Mouse (Mus musculus): Measurements from ENCODE around the gene Hnrnpr. TPM values are rescaled to one million over a fixed set of nuclear protein-coding genes. Genes with fewer than 3 reads are reported as not detected.

Hnrnpr gene
- polyA plus RNA-seq, 1 experiment, result 21.0 TPM

- TF ChIP-seq POLR2A (IDR thresholded peaks at IDR 0.05; ENCODE audit: control insufficient read depth, extremely low read depth, insufficient read depth, low read length, poor library complexity) (no peak), CTCF (IDR thresholded peaks at IDR 0.05; ENCODE audit: borderline replicate concordance, control insufficient read depth, extremely low read depth, insufficient read depth, low read length, poor library complexity) (no peak)
- Histone ChIP-seq H3K36me3 (ENCODE audit: control insufficient read depth, insufficient read depth, low read length) (no peaks in the 10 kb centered on the region), H3K27ac (ENCODE audit: control insufficient read depth, insufficient read depth, low read length) (no peak overlapping the region), H3K27me3 (ENCODE audit: control insufficient read depth, insufficient read depth, low read length) (no peaks in the 10 kb centered on the region), H3K4me3 (ENCODE audit: control insufficient read depth, insufficient read depth, low read length) (no peak overlapping the region), H3K4me1 (replicated peaks; ENCODE audit: control insufficient read depth, insufficient read depth, low read length) (peaks cover 6% of the 10 kb centered on the region)
- no peak for DNase-seq
- WGBS, result 92% methylated on average over 8 of the region's 8 CpGs
Observed at GRCm38 (mm10) chr4:136281097-136281496, 29.6 kb upstream of the Hnrnpr start.

- WGBS, result 85% methylated on average over 9 of the region's 9 CpGs
- no peak overlapping the region for H3K4me3 ChIP-seq (ENCODE audit: control insufficient read depth, insufficient read depth, low read length)
- no peaks in the 10 kb centered on the region for H3K36me3 ChIP-seq (ENCODE audit: control insufficient read depth, insufficient read depth, low read length)
- TF ChIP-seq POLR2A (IDR thresholded peaks at IDR 0.05; ENCODE audit: control insufficient read depth, extremely low read depth, insufficient read depth, low read length, poor library complexity) (no peak), CTCF (IDR thresholded peaks at IDR 0.05; ENCODE audit: borderline replicate concordance, control insufficient read depth, extremely low read depth, insufficient read depth, low read length, poor library complexity) (no peak)
- no peak for DNase-seq
- no peak overlapping the region for H3K27ac ChIP-seq (ENCODE audit: control insufficient read depth, insufficient read depth, low read length)
- peaks cover 7% of the 10 kb centered on the region for H3K4me1 ChIP-seq (replicated peaks; ENCODE audit: control insufficient read depth, insufficient read depth, low read length)
- no peaks in the 10 kb centered on the region for H3K27me3 ChIP-seq (ENCODE audit: control insufficient read depth, insufficient read depth, low read length)
Observed at GRCm38 (mm10) chr4:136281611-136282010, 29.1 kb upstream of the Hnrnpr start.

- no peak for DNase-seq
- Histone ChIP-seq H3K36me3 (ENCODE audit: control insufficient read depth, insufficient read depth, low read length) (no peaks in the 10 kb centered on the region), H3K27ac (ENCODE audit: control insufficient read depth, insufficient read depth, low read length) (no peak overlapping the region), H3K27me3 (ENCODE audit: control insufficient read depth, insufficient read depth, low read length) (no peaks in the 10 kb centered on the region), H3K4me1 (replicated peaks; ENCODE audit: control insufficient read depth, insufficient read depth, low read length) (peaks cover 9% of the 10 kb centered on the region), H3K4me3 (ENCODE audit: control insufficient read depth, insufficient read depth, low read length) (no peak overlapping the region)
- WGBS, result 90% methylated on average over 10 of the region's 10 CpGs
- no peak for TF ChIP-seq POLR2A (IDR thresholded peaks at IDR 0.05; ENCODE audit: control insufficient read depth, extremely low read depth, insufficient read depth, low read length, poor library complexity)
- no peak for TF ChIP-seq CTCF (IDR thresholded peaks at IDR 0.05; ENCODE audit: borderline replicate concordance, control insufficient read depth, extremely low read depth, insufficient read depth, low read length, poor library complexity)
Observed at GRCm38 (mm10) chr4:136282621-136283480, 27.9 kb upstream of the Hnrnpr start.

GRCm38 (mm10) chr4:136283783-136284182 lies 27.0 kb upstream of the Hnrnpr start:
- H3K36me3 ChIP-seq (ENCODE audit: control insufficient read depth, insufficient read depth, low read length), result no peaks in the 10 kb centered on the region
- peaks cover 9% of the 10 kb centered on the region for H3K4me1 ChIP-seq (replicated peaks; ENCODE audit: control insufficient read depth, insufficient read depth, low read length)
- no peak for TF ChIP-seq POLR2A (IDR thresholded peaks at IDR 0.05; ENCODE audit: control insufficient read depth, extremely low read depth, insufficient read depth, low read length, poor library complexity)
- no peak for TF ChIP-seq CTCF (IDR thresholded peaks at IDR 0.05; ENCODE audit: borderline replicate concordance, control insufficient read depth, extremely low read depth, insufficient read depth, low read length, poor library complexity)
- H3K27me3 ChIP-seq (ENCODE audit: control insufficient read depth, insufficient read depth, low read length), result no peaks in the 10 kb centered on the region
- no peak overlapping the region for H3K27ac ChIP-seq (ENCODE audit: control insufficient read depth, insufficient read depth, low read length)
- H3K4me3 ChIP-seq (ENCODE audit: control insufficient read depth, insufficient read depth, low read length), result no peak overlapping the region
- 81% methylated on average over 2 of the region's 2 CpGs for WGBS
- no peak for DNase-seq

GRCm38 (mm10) chr4:136284455-136284854 lies 26.3 kb upstream of the Hnrnpr start, which contains the start of gene Zfp46:
Gene Zfp46 (plus strand): TSS chr4:136284683.
- no peak for DNase-seq
- WGBS, result 83% methylated on average over 5 of the region's 5 CpGs

GRCm38 (mm10) chr4:136284891-136285290 lies 25.9 kb upstream of the Hnrnpr start:
- no peak for TF ChIP-seq CTCF (IDR thresholded peaks at IDR 0.05; ENCODE audit: borderline replicate concordance, control insufficient read depth, extremely low read depth, insufficient read depth, low read length, poor library complexity)
- TF ChIP-seq POLR2A (IDR thresholded peaks at IDR 0.05; ENCODE audit: control insufficient read depth, extremely low read depth, insufficient read depth, low read length, poor library complexity), result no peak
- no peak for DNase-seq
- WGBS, result 54% methylated on average over 6 of the region's 6 CpGs
- peak overlapping the region; percentile 63 for H3K4me3 ChIP-seq (ENCODE audit: control insufficient read depth, insufficient read depth, low read length)
- H3K27ac ChIP-seq (ENCODE audit: control insufficient read depth, insufficient read depth, low read length), result no peak overlapping the region
- peaks cover 9% of the 10 kb centered on the region for H3K4me1 ChIP-seq (replicated peaks; ENCODE audit: control insufficient read depth, insufficient read depth, low read length)
- H3K36me3 ChIP-seq (ENCODE audit: control insufficient read depth, insufficient read depth, low read length), result peaks cover 3% of the 10 kb centered on the region
- no peaks in the 10 kb centered on the region for H3K27me3 ChIP-seq (ENCODE audit: control insufficient read depth, insufficient read depth, low read length)

More at GRCm38 (mm10) chr4:136284455-136284854, 26.3 kb upstream of the Hnrnpr start, which contains the start of gene Zfp46:
- Histone ChIP-seq H3K27ac (ENCODE audit: control insufficient read depth, insufficient read depth, low read length) (peak within 1 kb of the TSS; percentile 43), H3K4me1 (replicated peaks; ENCODE audit: control insufficient read depth, insufficient read depth, low read length) (peaks cover 9% of the 10 kb centered on the region), H3K4me3 (ENCODE audit: control insufficient read depth, insufficient read depth, low read length) (peak within 1 kb of the TSS; percentile 63), H3K27me3 (ENCODE audit: control insufficient read depth, insufficient read depth, low read length) (no peaks in the 10 kb centered on the region), H3K36me3 (ENCODE audit: control insufficient read depth, insufficient read depth, low read length) (no peaks in the 10 kb centered on the region)
- no peak for TF ChIP-seq POLR2A (IDR thresholded peaks at IDR 0.05; ENCODE audit: control insufficient read depth, extremely low read depth, insufficient read depth, low read length, poor library complexity)
- no peak for TF ChIP-seq CTCF (IDR thresholded peaks at IDR 0.05; ENCODE audit: borderline replicate concordance, control insufficient read depth, extremely low read depth, insufficient read depth, low read length, poor library complexity)
